Mouse (Mus musculus) MEL (cell line): ENCODE data around the gene Armc10. TPM values are rescaled to one million over a fixed set of nuclear protein-coding genes. Genes with fewer than 3 reads are reported as not detected.

Experiments
- DNase-seq: peaks from one replicate; pipeline ENCODE4 v3.0.0; 2011; ENCODE audit warnings: low read depth, low spot score
- H3K27ac ChIP-seq: 2 replicates; pipeline ENCODE4 v1.5.1; 2012; ENCODE audit warnings: low read depth, mild to moderate bottlenecking, control low read depth, low read length, moderate library complexity; ENCODE audit not compliant: control insufficient read depth
- H3K27me3 ChIP-seq, 2 experiments: fragments of 150-350 bp in 1 of 2; sonication (generic) in 1 of 2; 2 replicates each; pipeline ENCODE4 v1.6.1; 2012; ENCODE audit warnings: low read length in 2 of 2, mild to moderate bottlenecking in 2 of 2, improper control_type of control experiment in 1 of 2, moderate library complexity in 1 of 2; ENCODE audit not compliant: insufficient read depth in 2 of 2, control insufficient read depth in 1 of 2
- H3K36me3 ChIP-seq, 2 experiments: 2 replicates each; pipeline ENCODE4 v1.6.1; 2012 to 2014; ENCODE audit warnings: low read length in 2 of 2, improper control_type of control experiment in 1 of 2, inconsistent platforms in 1 of 2, mild to moderate bottlenecking in 1 of 2; ENCODE audit not compliant: insufficient read depth in 2 of 2, control insufficient read depth in 1 of 2
- H3K4me1 ChIP-seq, 2 experiments: fragments of 150-350 bp in 1 of 2; sonication (generic) in 1 of 2; 2 replicates each; pipeline ENCODE4 v1.6.1; 2012; ENCODE audit warnings: low read length in 2 of 2, improper control_type of control experiment in 1 of 2, mild to moderate bottlenecking in 1 of 2; ENCODE audit not compliant: insufficient read depth in 2 of 2, control insufficient read depth in 1 of 2
- H3K4me3 ChIP-seq, 2 experiments: fragments of 150-350 bp in 1 of 2; sonication (generic) in 1 of 2; 2 replicates each; pipeline ENCODE4 v1.5.1; 2012; ENCODE audit warnings: low read depth in 2 of 2, low read length in 2 of 2, mild to moderate bottlenecking in 2 of 2, moderate library complexity in 2 of 2, control low read depth in 1 of 2, improper control_type of control experiment in 1 of 2; ENCODE audit not compliant: control insufficient read depth in 1 of 2, insufficient read depth in 1 of 2
- H3K79me2 ChIP-seq: 2 replicates; pipeline ENCODE4 v1.6.1; 2012; ENCODE audit warnings: mild to moderate bottlenecking, low read length, moderate library complexity; ENCODE audit not compliant: control insufficient read depth, poor library complexity, insufficient read depth
- H3K9ac ChIP-seq: 2 replicates; pipeline ENCODE4 v1.6.1; 2012; ENCODE audit warnings: low read depth, mild to moderate bottlenecking, control low read depth, low read length, moderate library complexity; ENCODE audit not compliant: control insufficient read depth, poor library complexity, severe bottlenecking
- H3K9me3 ChIP-seq: fragments of 150-350 bp; sonication (generic); replicated peaks from 2 replicates; pipeline ENCODE4 v1.6.1; 2012; ENCODE audit warnings: mild to moderate bottlenecking, low read length, improper control_type of control experiment, moderate library complexity; ENCODE audit not compliant: insufficient read depth
- BHLHE40 ChIP-seq: IDR thresholded peaks from 2 replicates; pipeline ENCODE4 v1.6.1; 2012; ENCODE audit warnings: low read depth, mild to moderate bottlenecking, inconsistent platforms, low read length, improper control_type of control experiment, borderline replicate concordance
- CHD1 ChIP-seq: IDR thresholded peaks from 2 replicates; pipeline ENCODE4 v1.6.1; 2012; ENCODE audit warnings: low read depth, mild to moderate bottlenecking, inconsistent platforms, low read length, improper control_type of control experiment
- CTCF ChIP-seq, 3 experiments: IDR thresholded peaks in 2 of 3; conservative IDR thresholded peaks in 1 of 3; 2 replicates each; pipeline ENCODE4 v1.5.1; 2011 to 2012; ENCODE audit warnings: low read length in 3 of 3, low read depth in 2 of 3, mild to moderate bottlenecking in 2 of 3, improper control_type of control experiment in 1 of 3, inconsistent platforms in 1 of 3, mixed read lengths in 1 of 3, moderate library complexity in 1 of 3; ENCODE audit not compliant: control insufficient read depth in 1 of 3, insufficient read depth in 1 of 3, poor library complexity in 1 of 3, severe bottlenecking in 1 of 3
- ELF1 ChIP-seq: IDR thresholded peaks from 2 replicates; pipeline ENCODE4 v1.6.1; 2014; ENCODE audit warnings: low read depth, mild to moderate bottlenecking, inconsistent platforms, low read length, improper control_type of control experiment, moderate library complexity
- EP300 ChIP-seq, 2 experiments: IDR thresholded peaks; 2 replicates each; pipeline ENCODE4 v1.6.1; 2011; ENCODE audit warnings: improper control_type of control experiment in 2 of 2, low read length in 2 of 2, low read depth in 1 of 2, mild to moderate bottlenecking in 1 of 2
- ETS1 ChIP-seq: IDR thresholded peaks from 2 replicates; pipeline ENCODE4 v1.6.1; 2012; ENCODE audit warnings: low read depth, mild to moderate bottlenecking, inconsistent platforms, low read length, improper control_type of control experiment, moderate library complexity
- HCFC1 ChIP-seq: IDR thresholded peaks from 2 replicates; pipeline ENCODE4 v1.6.1; 2012; ENCODE audit warnings: low read depth, mild to moderate bottlenecking, inconsistent platforms, low read length, improper control_type of control experiment, moderate library complexity
- JUND ChIP-seq: IDR thresholded peaks from 2 replicates; pipeline ENCODE4 v1.6.1; 2011; ENCODE audit warnings: low read depth, mild to moderate bottlenecking, improper control_type of control experiment, low read length
- KAT2A ChIP-seq: conservative IDR thresholded peaks from 2 replicates; pipeline ENCODE4 v1.6.1; 2012; ENCODE audit warnings: low read depth, low read length, improper control_type of control experiment, inconsistent platforms
- MAFK ChIP-seq: IDR thresholded peaks from 2 replicates; pipeline ENCODE4 v1.6.1; 2011; ENCODE audit warnings: low read depth, mild to moderate bottlenecking, low read length, improper control_type of control experiment, borderline replicate concordance
- MAX ChIP-seq: IDR thresholded peaks from 2 replicates; pipeline ENCODE4 v1.6.1; 2011; ENCODE audit warnings: low read length, improper control_type of control experiment
- MEF2A ChIP-seq: IDR thresholded peaks from 2 replicates; pipeline ENCODE4 v1.6.1; 2014; ENCODE audit warnings: low read depth, mild to moderate bottlenecking, inconsistent platforms, low read length, improper control_type of control experiment; ENCODE audit not compliant: poor library complexity, insufficient replicate concordance, severe bottlenecking; ENCODE audit errors: extremely low read depth
- MXI1 ChIP-seq: IDR thresholded peaks from 2 replicates; pipeline ENCODE4 v1.6.1; 2011; ENCODE audit warnings: mild to moderate bottlenecking, low read depth, low read length, improper control_type of control experiment
- MYB ChIP-seq: IDR thresholded peaks from 2 replicates; pipeline ENCODE4 v1.6.1; 2011; ENCODE audit warnings: mild to moderate bottlenecking, low read depth, low read length, improper control_type of control experiment
- NRF1 ChIP-seq: IDR thresholded peaks from 2 replicates; pipeline ENCODE4 v1.6.1; 2014; ENCODE audit warnings: low read depth, mild to moderate bottlenecking, inconsistent platforms, low read length, improper control_type of control experiment, moderate library complexity; ENCODE audit not compliant: poor library complexity, insufficient read depth, severe bottlenecking
- POLR2A ChIP-seq, 2 experiments: IDR thresholded peaks; 2 replicates each; pipeline ENCODE4 v1.6.1; 2011 to 2012; ENCODE audit warnings: low read length in 2 of 2, mild to moderate bottlenecking in 2 of 2, control low read depth in 1 of 2, improper control_type of control experiment in 1 of 2, low read depth in 1 of 2, moderate library complexity in 1 of 2; ENCODE audit not compliant: control insufficient read depth in 1 of 2, insufficient read depth in 1 of 2, poor library complexity in 1 of 2
- POLR2AphosphoS2 ChIP-seq: IDR thresholded peaks from 2 replicates; pipeline ENCODE4 v1.6.1; 2011; ENCODE audit warnings: low read length, improper control_type of control experiment
- RAD21 ChIP-seq: IDR thresholded peaks from 2 replicates; pipeline ENCODE4 v1.6.1; 2011; ENCODE audit warnings: mild to moderate bottlenecking, low read depth, low read length, improper control_type of control experiment
- RCOR1 ChIP-seq: IDR thresholded peaks from 2 replicates; pipeline ENCODE4 v1.6.1; 2012; ENCODE audit warnings: low read depth, mild to moderate bottlenecking, inconsistent platforms, low read length, improper control_type of control experiment
- SIN3A ChIP-seq: IDR thresholded peaks from 2 replicates; pipeline ENCODE4 v1.6.1; 2012; ENCODE audit warnings: low read length, improper control_type of control experiment, inconsistent platforms
- TCF12 ChIP-seq: IDR thresholded peaks from 2 replicates; pipeline ENCODE4 v1.6.1; 2014; ENCODE audit warnings: low read depth, mild to moderate bottlenecking, inconsistent platforms, low read length, improper control_type of control experiment, moderate library complexity
- USF2 ChIP-seq, 2 experiments: IDR thresholded peaks; 2 replicates each; pipeline ENCODE4 v1.6.1; 2011 to 2012; ENCODE audit warnings: improper control_type of control experiment in 2 of 2, low read length in 2 of 2, borderline replicate concordance in 1 of 2, inconsistent platforms in 1 of 2, low read depth in 1 of 2, mild to moderate bottlenecking in 1 of 2; ENCODE audit not compliant: insufficient read depth in 1 of 2
- ZC3H11A ChIP-seq: IDR thresholded peaks from 2 replicates; pipeline ENCODE4 v1.6.1; 2012; ENCODE audit warnings: low read depth, mild to moderate bottlenecking, inconsistent platforms, low read length, improper control_type of control experiment
- ZKSCAN1 ChIP-seq: IDR thresholded peaks from 2 replicates; pipeline ENCODE4 v1.6.1; 2012; ENCODE audit warnings: low read depth, mild to moderate bottlenecking, inconsistent platforms, low read length, improper control_type of control experiment, moderate library complexity
- ZNF384 ChIP-seq: IDR thresholded peaks from 2 replicates; pipeline ENCODE4 v1.6.1; 2012; ENCODE audit warnings: low read depth, mild to moderate bottlenecking, inconsistent platforms, low read length, improper control_type of control experiment
- polyA plus RNA-seq, 2 experiments: library from polyadenylated mRNA; stranded (reverse) in 1 of 2; unstranded in 1 of 2; fragments of >175 nt in 1 of 2; fragments of >200 nt in 1 of 2; gene quantifications; 2 replicates each; pipeline versions ENCODE4 v1.2.1 to v1.2.4; 2012; ENCODE audit warnings: low replicate concordance in 2 of 2, low read depth in 1 of 2; ENCODE audit not compliant: insufficient read length in 2 of 2, insufficient read depth in 1 of 2, missing spikeins in 1 of 2
- total RNA-seq: library from RNA; depleted of rRNA; stranded (reverse); fragments of 300-350 nt; gene quantifications from 2 replicates; pipeline ENCODE4 v1.2.3, GENCODE M21; 2012

Armc10 gene
- total and polyA plus RNA-seq, 3 experiments, result 52.2 to 152 (median 60.4) TPM

- TF ChIP-seq POLR2A (IDR thresholded peaks at IDR 0.05; ENCODE audit: control insufficient read depth in 1 of 2, insufficient read depth in 1 of 2, low read depth in 1 of 2, low read length in 2 of 2, poor library complexity in 1 of 2), result no peak
- TF ChIP-seq RAD21, result no peak
- Histone ChIP-seq H3K79me2 (no peaks in the 10 kb centered on the region), H3K9ac (no peak overlapping the region), H3K9me3 (no peaks in the 10 kb centered on the region), H3K27ac (no peak overlapping the region), H3K4me1 (peaks cover 4 to 7% of the 10 kb centered on the region in 2 experiments; a peak in 2 of 4 replicates), H3K27me3 (no peaks in the 10 kb centered on the region), H3K36me3 (peaks cover 0 to 11% of the 10 kb centered on the region in 2 experiments; a peak in 2 of 4 replicates), H3K4me3 (no peak overlapping the region)
- no peak for DNase-seq
Observed at GRCm38 (mm10) chr5:21683811-21684210, 38.2 kb downstream of the Armc10 start.

GRCm38 (mm10) chr5:21685001-21685400 lies 39.4 kb downstream of the Armc10 start:
- TF ChIP-seq RAD21, result no peak
- no peak for TF ChIP-seq MAFK
- TF ChIP-seq TCF12, result no peak
- TF ChIP-seq USF2 (IDR thresholded peaks at IDR 0.05; ENCODE audit: borderline replicate concordance in 1 of 2, insufficient read depth in 1 of 2, low read depth in 1 of 2, low read length in 2 of 2), result no peak
- no peak for TF ChIP-seq BHLHE40
- TF ChIP-seq ETS1, result no peak
- peaks cover 4 to 7% of the 10 kb centered on the region in 2 experiments; a peak in 2 of 4 replicates for H3K4me1 ChIP-seq
- H3K4me3 ChIP-seq, result no peak overlapping the region
- no peaks in the 10 kb centered on the region for H3K9me3 ChIP-seq
- H3K27me3 ChIP-seq, result no peaks in the 10 kb centered on the region
- no peak for DNase-seq
- H3K79me2 ChIP-seq, result no peaks in the 10 kb centered on the region
- H3K27ac ChIP-seq, result no peak overlapping the region
- H3K36me3 ChIP-seq, result peaks cover 0 to 11% of the 10 kb centered on the region in 2 experiments; a peak in 2 of 4 replicates
- no peak overlapping the region for H3K9ac ChIP-seq

- peak; percentile 81 for DNase-seq
- Histone ChIP-seq H3K9ac (peak overlapping the region; percentile 3), H3K79me2 (no peaks in the 10 kb centered on the region), H3K9me3 (no peaks in the 10 kb centered on the region), H3K27me3 (no peaks in the 10 kb centered on the region), H3K27ac (no peak overlapping the region), H3K36me3 (peaks cover 0 to 11% of the 10 kb centered on the region in 2 experiments; a peak in 2 of 4 replicates), H3K4me1 (peaks cover 4 to 7% of the 10 kb centered on the region in 2 experiments; a peak in 2 of 4 replicates), H3K4me3 (peak overlapping the region; percentile 19 to 27)
- TF ChIP-seq MEF2A (no peak), CHD1 (no peak), ELF1 (no peak), JUND (no peak), RAD21 (no peak), HCFC1 (no peak), ZNF384 (peak; percentile 60), ZKSCAN1 (no peak), SIN3A (no peak), MXI1 (no peak; the same call in 1 of the 2 replicates), KAT2A (no peak), CTCF (IDR thresholded peaks at IDR 0.05 in 2 of 3, conservative IDR thresholded peaks at IDR 0.05 in 1 of 3; ENCODE audit: control insufficient read depth in 1 of 3, insufficient read depth in 1 of 3, low read depth in 2 of 3, low read length in 3 of 3, poor library complexity in 1 of 3, severe bottlenecking in 1 of 3) (no peak), EP300 (IDR thresholded peaks at IDR 0.05; ENCODE audit: low read depth in 1 of 2, low read length in 2 of 2) (peak; percentile 69 to 77), ZC3H11A (no peak), POLR2AphosphoS2 (no peak), RCOR1 (peak; percentile 85), MAX (no peak; the same call in 1 of the 2 replicates), MYB (no peak), TCF12 (peak; percentile 52), NRF1 (no peak), BHLHE40 (peak; percentile 29; the same call in 1 of the 2 replicates)
Observed at GRCm38 (mm10) chr5:21687042-21687441, 41.4 kb downstream of the Armc10 start.
